Mouse (Mus musculus) ES-E14 (cell line): ENCODE measurements around the gene Hist1h2bf.

Experiments
- CHD2 ChIP-seq: IDR thresholded peaks from 2 replicates; pipeline ENCODE4 v1.6.1; 2014; ENCODE audit warnings: mild to moderate bottlenecking, low read depth, low read length, inconsistent platforms
- HCFC1 ChIP-seq: IDR thresholded peaks from 2 replicates; pipeline ENCODE4 v1.6.1; 2012; ENCODE audit warnings: low read length, inconsistent platforms, borderline replicate concordance; ENCODE audit not compliant: insufficient read depth
- MAFK ChIP-seq: IDR thresholded peaks from 2 replicates; pipeline ENCODE4 v1.6.1; 2014; ENCODE audit warnings: mild to moderate bottlenecking, low read depth, low read length, inconsistent platforms; ENCODE audit not compliant: insufficient read depth
- ZC3H11A ChIP-seq: IDR thresholded peaks from 2 replicates; pipeline ENCODE4 v1.6.1; 2012; ENCODE audit warnings: low read depth, mild to moderate bottlenecking, inconsistent platforms, low read length, borderline replicate concordance
- ZNF384 ChIP-seq: IDR thresholded peaks from 2 replicates; pipeline ENCODE4 v1.6.1; 2012; ENCODE audit warnings: low read depth, low read length, inconsistent platforms

GRCm38 (mm10) chr13:23562699-23563462 lies 11.1 kb downstream of the Hist1h2bf start:
- no peak for TF ChIP-seq HCFC1
- no peak for TF ChIP-seq ZNF384
- no peak for TF ChIP-seq ZC3H11A
- peak; percentile 90 for TF ChIP-seq MAFK
- TF ChIP-seq CHD2: no peak
